Mouse (Mus musculus) CD4-positive, CD25-positive, alpha-beta regulatory T cell, adult 4 months (primary cell): Measurements from ENCODE around the gene Trappc3l. TPM values are rescaled to one million over a fixed set of nuclear protein-coding genes. Genes with fewer than 3 reads are reported as not detected.
A peak's percentile ranks its signal among the peaks of the same experiment; 100 is the strongest.

ENCODE experiments used
- ATAC-seq: one replicate; pipeline ENCODE4 v1.8.0; 2017
- polyA plus RNA-seq, 2 experiments: library from polyadenylated mRNA; unstranded; fragments of 100-300 nt; shearing (Covaris generic); gene quantifications; one replicate each; pipeline ENCODE4 v1.2.1; 2017

The Trappc3l gene
- polyA plus RNA-seq, 2 experiments from 2014 or later = not detected

GRCm38 (mm10) chr10:34095964-34096363, 58.6 kb downstream of the Trappc3l start:
- no peak for ATAC-seq

- ATAC-seq = peak; percentile 73
Observed at GRCm38 (mm10) chr10:34096418-34096883, 59.1 kb downstream of the Trappc3l start, which contains the start of gene Calhm5. Calhm5 (minus strand) TSS chr10:34096519.

GRCm38 (mm10) chr10:34110863-34111465, 73.6 kb downstream of the Trappc3l start:
- peak; percentile 87 for ATAC-seq

- ATAC-seq = no peak
Observed at GRCm38 (mm10) chr10:34111964-34112738, 74.8 kb downstream of the Trappc3l start.

- ATAC-seq = no peak
Observed at GRCm38 (mm10) chr10:34117131-34117530, 79.7 kb downstream of the Trappc3l start.

GRCm38 (mm10) chr10:34117770-34118169, 80.4 kb downstream of the Trappc3l start:
- ATAC-seq = peak; percentile 84

- ATAC-seq = no peak
Observed at GRCm38 (mm10) chr10:34118421-34118820, 81.0 kb downstream of the Trappc3l start.

- peak; percentile 71 for ATAC-seq
Observed at GRCm38 (mm10) chr10:34127392-34128378, 90.3 kb downstream of the Trappc3l start, which contains the start of gene Calhm6. Calhm6 (minus strand) TSS chr10:34127984.

- peak; percentile 1 for ATAC-seq
Observed at GRCm38 (mm10) chr10:34128391-34128790, 91.0 kb downstream of the Trappc3l start.

- no peak for ATAC-seq
Observed at GRCm38 (mm10) chr10:34131356-34131755, 94.0 kb downstream of the Trappc3l start.

GRCm38 (mm10) chr10:34136432-34136831, 99.0 kb downstream of the Trappc3l start:
- ATAC-seq = no peak

- ATAC-seq = no peak
Observed at GRCm38 (mm10) chr10:34138027-34138426, 100.6 kb downstream of the Trappc3l start.

- no peak for ATAC-seq
Observed at GRCm38 (mm10) chr10:34139768-34140167, 102.4 kb downstream of the Trappc3l start.

- ATAC-seq = no peak
Observed at GRCm38 (mm10) chr10:34141693-34142092, 104.3 kb downstream of the Trappc3l start.

- ATAC-seq = no peak
Observed at GRCm38 (mm10) chr10:34149772-34150171, 112.4 kb downstream of the Trappc3l start.

GRCm38 (mm10) chr10:34150454-34150853, 113.1 kb downstream of the Trappc3l start:
- ATAC-seq = no peak

GRCm38 (mm10) chr10:34151827-34152226, 114.4 kb downstream of the Trappc3l start:
- peak; percentile 71 for ATAC-seq

- ATAC-seq = no peak
Observed at GRCm38 (mm10) chr10:34155796-34156554, 118.6 kb downstream of the Trappc3l start.
